ENCODE assay signal across 15 mouse cellular contexts in the genomic region with DNA sequence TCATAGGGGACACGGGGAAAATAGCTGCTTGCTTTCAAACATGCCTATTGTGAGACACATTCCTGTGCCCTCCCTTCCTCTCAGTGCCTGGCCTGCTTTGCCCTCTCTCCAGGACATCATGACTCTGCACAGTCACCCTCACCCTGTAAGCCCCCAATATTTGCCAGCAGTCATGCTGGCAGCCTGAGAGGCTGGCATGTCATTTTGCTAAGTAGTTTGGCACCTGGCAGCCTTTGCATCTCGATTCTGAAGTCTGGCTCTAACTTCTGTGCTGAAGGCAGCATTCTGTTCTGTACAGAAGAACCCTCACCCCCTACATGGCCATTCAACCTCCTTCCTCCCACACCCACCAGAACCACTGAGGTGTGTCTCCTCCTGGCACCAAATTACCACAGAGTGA.
DNase-seq lines count a peak whose midpoint lies in the region; ATAC-seq and TF ChIP-seq lines count a peak whose summit lies in the region.
"Had no signal": no experiment of that assay in that cellular context is flagged by ENCODE, and none has a peak within 500 bp of the region (broad histone marks: within the 10 kb centered on the region; RNA-seq: fewer than 3 reads in every experiment).

No protein-coding gene starts in this region.

- peak; percentile 62; the same call in 1 of the 2 replicates for ATAC-seq in hindbrain, embryonic 14.5 days (ENCODE audit: low FRiP score)
- ATAC-seq in hindbrain, embryonic 12.5 days (ENCODE audit: low FRiP score): no peak
- 0 out of 2 replicates have a peak, but pooled peaks have one; percentile 6 for ATAC-seq in neural tube, embryonic 14.5 days (ENCODE audit: low read depth)
- no peak for ATAC-seq in neural tube, embryonic 15.5 days (ENCODE audit: low FRiP score)
- ATAC-seq: liver, postnatal 0 days had no signal

- no peak overlapping the region for H3K4me3 ChIP-seq in cerebellum, adult 2 months (replicated peaks; ENCODE audit: insufficient read depth, low read depth, low read length)
- H3K4me3 ChIP-seq in hindbrain, embryonic 14.5 days (replicated peaks; ENCODE audit: low read length): no peak overlapping the region
- H3K4me3 ChIP-seq in hindbrain, embryonic 12.5 days: no peak overlapping the region
- H3K4me3 ChIP-seq in neural tube, embryonic 14.5 days (ENCODE audit: low read depth, low read length): no peak overlapping the region
- no peak overlapping the region for H3K4me3 ChIP-seq in neural tube, embryonic 15.5 days (replicated peaks)
- H3K4me3 ChIP-seq: embryonic facial prominence, embryonic 10.5 days; megakaryocyte, embryonic 14.5 days; neural tube, embryonic 13.5 days had no signal

- H3K36me3 ChIP-seq in hindbrain, embryonic 14.5 days (replicated peaks; ENCODE audit: control insufficient read depth, insufficient read depth): no peaks in the 10 kb centered on the region
- H3K36me3 ChIP-seq in hindbrain, embryonic 12.5 days: no peaks in the 10 kb centered on the region
- H3K36me3 ChIP-seq in neural tube, embryonic 14.5 days (ENCODE audit: control insufficient read depth, insufficient read depth, low read length): no peaks in the 10 kb centered on the region
- H3K36me3 ChIP-seq in neural tube, embryonic 15.5 days: no peaks in the 10 kb centered on the region
- H3K36me3 ChIP-seq: embryonic facial prominence, embryonic 10.5 days; neural tube, embryonic 13.5 days had no signal

- no peak overlapping the region for H3K4me2 ChIP-seq in hindbrain, embryonic 14.5 days (replicated peaks)
- no peak overlapping the region for H3K4me2 ChIP-seq in hindbrain, embryonic 12.5 days (replicated peaks)
- H3K4me2 ChIP-seq in neural tube, embryonic 14.5 days (ENCODE audit: low read depth, low read length): no peak overlapping the region
- H3K4me2 ChIP-seq in neural tube, embryonic 15.5 days: no peak overlapping the region
- H3K4me2 ChIP-seq: neural tube, embryonic 13.5 days had no signal

- H3K27me3 ChIP-seq in cerebellum, adult 2 months (ENCODE audit: control insufficient read depth, insufficient read depth, low read length): no peaks in the 10 kb centered on the region
- no peaks in the 10 kb centered on the region for H3K27me3 ChIP-seq in hindbrain, embryonic 14.5 days (ENCODE audit: control insufficient read depth, insufficient read depth, low read length)
- no peaks in the 10 kb centered on the region for H3K27me3 ChIP-seq in hindbrain, embryonic 12.5 days
- no peaks in the 10 kb centered on the region for H3K27me3 ChIP-seq in neural tube, embryonic 14.5 days (ENCODE audit: control insufficient read depth, insufficient read depth, low read length)
- H3K27me3 ChIP-seq in neural tube, embryonic 15.5 days (replicated peaks): no peaks in the 10 kb centered on the region
- H3K27me3 ChIP-seq: megakaryocyte, embryonic 14.5 days; neural tube, embryonic 13.5 days had no signal

- DNase-seq in cerebellum, postnatal 14 days: peak; percentile 31 to 58
- no peak for DNase-seq in cerebellum, adult 2 months
- no peak for DNase-seq in hindbrain, embryonic 14.5 days (ENCODE audit: low spot score)
- no peak for DNase-seq in gastrocnemius, adult 18-20 months (ENCODE audit: low spot score)
- DNase-seq in frontal cortex, postnatal 14 days (ENCODE audit: low spot score in 2 of 2): no peak
- DNase-seq: kidney, adult 2 months; liver; liver, postnatal 0 days; lung, postnatal 14 days had no signal

- WGBS in cerebellum, adult 2 months: 8% methylated on average over 2 of the region's 2 CpGs
- 36% methylated on average over 2 of the region's 2 CpGs for WGBS in hindbrain, embryonic 14.5 days
- WGBS in hindbrain, embryonic 12.5 days: 45% methylated on average over 2 of the region's 2 CpGs
- 63% methylated on average over 2 of the region's 2 CpGs for WGBS in neural tube, embryonic 14.5 days
- 59% methylated on average over 2 of the region's 2 CpGs for WGBS in neural tube, embryonic 15.5 days

- H3K27ac ChIP-seq in cerebellum, adult 2 months (ENCODE audit: insufficient read depth, low read length): no peak overlapping the region
- no peak overlapping the region for H3K27ac ChIP-seq in hindbrain, embryonic 14.5 days
- no peak overlapping the region for H3K27ac ChIP-seq in hindbrain, embryonic 12.5 days
- no peak overlapping the region for H3K27ac ChIP-seq in neural tube, embryonic 14.5 days (ENCODE audit: low read depth, low read length)
- H3K27ac ChIP-seq in neural tube, embryonic 15.5 days (replicated peaks): no peak overlapping the region
- H3K27ac ChIP-seq: embryonic facial prominence, embryonic 10.5 days; neural tube, embryonic 13.5 days had no signal

- H3K9ac ChIP-seq in hindbrain, embryonic 14.5 days: no peak overlapping the region
- no peak overlapping the region for H3K9ac ChIP-seq in hindbrain, embryonic 12.5 days
- H3K9ac ChIP-seq in neural tube, embryonic 14.5 days (replicated peaks; ENCODE audit: low read depth, low read length): no peak overlapping the region
- no peak overlapping the region for H3K9ac ChIP-seq in neural tube, embryonic 15.5 days (replicated peaks)
- H3K9ac ChIP-seq: liver, postnatal 0 days; neural tube, embryonic 13.5 days had no signal

- no peak for TF ChIP-seq CTCF in cerebellum, adult 2 months (IDR thresholded peaks at IDR 0.05; ENCODE audit: borderline replicate concordance, insufficient read depth, low read depth, low read length)

- H3K9me3 ChIP-seq in hindbrain, embryonic 14.5 days (ENCODE audit: control insufficient read depth, low read length): no peaks in the 10 kb centered on the region
- no peaks in the 10 kb centered on the region for H3K9me3 ChIP-seq in hindbrain, embryonic 12.5 days (replicated peaks)
- no peaks in the 10 kb centered on the region; the same call in 1 of the 2 replicates for H3K9me3 ChIP-seq in neural tube, embryonic 14.5 days (ENCODE audit: control insufficient read depth, low read length)
- no peaks in the 10 kb centered on the region for H3K9me3 ChIP-seq in neural tube, embryonic 15.5 days (replicated peaks)
- H3K9me3 ChIP-seq: embryonic facial prominence, embryonic 10.5 days; megakaryocyte, embryonic 14.5 days; neural tube, embryonic 13.5 days had no signal

- H3K4me1 ChIP-seq in cerebellum, adult 2 months (ENCODE audit: control insufficient read depth, insufficient read depth, low read length): peaks cover 3% of the 10 kb centered on the region; the same call in 1 of the 2 replicates
- H3K4me1 ChIP-seq in hindbrain, embryonic 14.5 days (replicated peaks; ENCODE audit: control insufficient read depth, insufficient read depth, low read length): no peaks in the 10 kb centered on the region
- H3K4me1 ChIP-seq in hindbrain, embryonic 12.5 days: no peaks in the 10 kb centered on the region
- no peaks in the 10 kb centered on the region for H3K4me1 ChIP-seq in neural tube, embryonic 14.5 days (ENCODE audit: control insufficient read depth, insufficient read depth, low read length)
- no peaks in the 10 kb centered on the region for H3K4me1 ChIP-seq in neural tube, embryonic 15.5 days
- H3K4me1 ChIP-seq: embryonic facial prominence, embryonic 10.5 days; megakaryocyte, embryonic 14.5 days; neural tube, embryonic 13.5 days had no signal

- TF ChIP-seq POLR2A in cerebellum, adult 2 months (IDR thresholded peaks at IDR 0.05; ENCODE audit: borderline replicate concordance, insufficient read depth, low read length): no peak

Comparison
In these comparisons a context has a peak if more than half of its experiments do, and no peak if none do; other contexts are left out.
1. DNase-seq: peak in cerebellum, postnatal 14 days (2 of 2); none in cerebellum, adult 2 months (0 of 2), hindbrain, embryonic 14.5 days (single experiment), gastrocnemius, adult 18-20 months (single experiment) and frontal cortex, postnatal 14 days (0 of 2).
2. ATAC-seq: peak in hindbrain, embryonic 14.5 days (single experiment) and neural tube, embryonic 14.5 days (single experiment); none in hindbrain, embryonic 12.5 days (single experiment) and neural tube, embryonic 15.5 days (single experiment).